Mouse (Mus musculus) WW6 (cell line): Measurements from ENCODE around the gene Tspan5.

Experiments
- DNase-seq: peaks from one replicate; pipeline ENCODE4 v3.0.0-alpha.2; 2013; ENCODE audit warnings: low read depth, low spot score

Gene Tspan5

GRCm38 (mm10) chr3:138741649-138742565 is at the start of gene Tspan5:
Tspan5 (plus strand) TSS chr3:138742195.
- no peak for DNase-seq

- DNase-seq, result no peak
Observed at GRCm38 (mm10) chr3:138692302-138692701, 49.7 kb upstream of the Tspan5 start.

GRCm38 (mm10) chr3:138703399-138703798 is 38.6 kb upstream of the Tspan5 start:
- DNase-seq, result no peak

- no peak for DNase-seq
Observed at GRCm38 (mm10) chr3:138704469-138704868, 37.5 kb upstream of the Tspan5 start.

GRCm38 (mm10) chr3:138705875-138706274 is 36.1 kb upstream of the Tspan5 start:
- no peak for DNase-seq

- DNase-seq, result no peak
Observed at GRCm38 (mm10) chr3:138709183-138709582, 32.8 kb upstream of the Tspan5 start.

GRCm38 (mm10) chr3:138711971-138712370 is 30.0 kb upstream of the Tspan5 start:
- DNase-seq, result no peak

- no peak for DNase-seq
Observed at GRCm38 (mm10) chr3:138712452-138713140, 29.4 kb upstream of the Tspan5 start.

- DNase-seq, result no peak
Observed at GRCm38 (mm10) chr3:138713141-138713540, 28.9 kb upstream of the Tspan5 start.

GRCm38 (mm10) chr3:138714788-138715187 is 27.2 kb upstream of the Tspan5 start:
- DNase-seq, result no peak

- no peak for DNase-seq
Observed at GRCm38 (mm10) chr3:138715212-138715611, 26.8 kb upstream of the Tspan5 start.

GRCm38 (mm10) chr3:138717040-138717439 is 25.0 kb upstream of the Tspan5 start:
- no peak for DNase-seq

GRCm38 (mm10) chr3:138722152-138722551 is 19.8 kb upstream of the Tspan5 start:
- DNase-seq, result no peak

GRCm38 (mm10) chr3:138727571-138727970 is 14.4 kb upstream of the Tspan5 start:
- no peak for DNase-seq

- no peak for DNase-seq
Observed at GRCm38 (mm10) chr3:138728840-138729239, 13.2 kb upstream of the Tspan5 start.

GRCm38 (mm10) chr3:138730812-138731211 is 11.2 kb upstream of the Tspan5 start:
- no peak for DNase-seq

- DNase-seq, result no peak
Observed at GRCm38 (mm10) chr3:138735760-138736159, 6.2 kb upstream of the Tspan5 start.

- DNase-seq, result no peak
Observed at GRCm38 (mm10) chr3:138739150-138739700, 2.8 kb upstream of the Tspan5 start.

GRCm38 (mm10) chr3:138740291-138740690 is 1.7 kb upstream of the Tspan5 start:
- no peak for DNase-seq

GRCm38 (mm10) chr3:138740843-138741540 is 1.0 kb upstream of the Tspan5 start:
- DNase-seq, result no peak

GRCm38 (mm10) chr3:138742566-138742930 is 553 bp downstream of the Tspan5 start:
- no peak for DNase-seq
